Mouse (Mus musculus) limb, embryonic 12.5 days (tissue): ENCODE data around the gene Dbr1. TPM values are rescaled to one million over a fixed set of nuclear protein-coding genes. Genes with fewer than 3 reads are reported as not detected.
"Not testable (repeated sequence)": the region's sequence is repeated elsewhere in the genome, so short reads cannot be mapped to it uniquely, and the experiment has no call there.

Experiments
- ATAC-seq: fragments of 200-750 bp; cut with Nextera tagmentation; 2 replicates; pipeline ENCODE4 v1.8.0; 2017; ENCODE audit warnings: low read depth, moderate TSS enrichment; ENCODE audit not compliant: insufficient number of reproducible peaks, insufficient read depth, low FRiP score, low TSS enrichment
- H3K27ac ChIP-seq: fragments of 300-500 bp; sonication (generic); 2 replicates; pipeline ENCODE4 v1.5.1; 2016; ENCODE audit warnings: mild to moderate bottlenecking, moderate library complexity
- H3K27me3 ChIP-seq: fragments of 300-500 bp; sonication (generic); 2 replicates; pipeline ENCODE4 v1.6.1; 2016; ENCODE audit warnings: mild to moderate bottlenecking, moderate library complexity
- H3K36me3 ChIP-seq: fragments of 300-500 bp; sonication (generic); 2 replicates; pipeline ENCODE4 v1.6.1; 2016; ENCODE audit warnings: mild to moderate bottlenecking, moderate library complexity
- H3K4me1 ChIP-seq: fragments of 300-500 bp; sonication (generic); replicated peaks from 2 replicates; pipeline ENCODE4 v1.6.1; 2016
- H3K4me2 ChIP-seq: fragments of 300-500 bp; sonication (generic); 2 replicates; pipeline ENCODE4 v1.6.1; 2016; ENCODE audit warnings: mild to moderate bottlenecking, moderate library complexity
- H3K4me3 ChIP-seq: fragments of 300-500 bp; sonication (generic); replicated peaks from 2 replicates; pipeline ENCODE4 v1.5.1; 2016; ENCODE audit warnings: mild to moderate bottlenecking
- H3K9ac ChIP-seq: fragments of 300-500 bp; sonication (generic); replicated peaks from 2 replicates; pipeline ENCODE4 v1.6.1; 2016; ENCODE audit warnings: mild to moderate bottlenecking, moderate library complexity
- H3K9me3 ChIP-seq: fragments of 300-500 bp; sonication (generic); 2 replicates; pipeline ENCODE4 v1.6.1; 2016; ENCODE audit warnings: mild to moderate bottlenecking, moderate library complexity
- WGBS: fragments of 180-500 bp; shearing (Covaris S2); methylation state at CpG from one replicate; pipeline ENCODE4 v1.1.7; 2016; 5-methylcytosine and 5-hydroxymethylcytosine counted together
- polyA plus RNA-seq: library from polyadenylated mRNA; unstranded; fragments of >200 nt; fragmentation: Nextera tagmentation; extraction: Ambion mirVana; gene quantifications from 2 replicates; pipeline ENCODE4 v1.2.1, GENCODE M21; 2016

Dbr1 gene
- polyA plus RNA-seq, 1 experiment from 2014 or later = 32.7 TPM

GRCm38 (mm10) chr9:99563714-99564113 is 11.9 kb upstream of the Dbr1 start:
- Histone ChIP-seq H3K9ac (no peak overlapping the region), H3K9me3 (no peaks in the 10 kb centered on the region), H3K4me3 (no peak overlapping the region), H3K4me2 (no peak overlapping the region), H3K36me3 (no peaks in the 10 kb centered on the region), H3K27ac (no peak overlapping the region), H3K4me1 (peaks cover 11% of the 10 kb centered on the region), H3K27me3 (no peaks in the 10 kb centered on the region)
- 23% methylated on average over 11 of the region's 11 CpGs for whole genome bisulfite sequencing
- no peak for ATAC-seq

GRCm38 (mm10) chr9:99568023-99568346 is 7.6 kb upstream of the Dbr1 start:
- ATAC-seq = peak; percentile 48
- peaks cover 11% of the 10 kb centered on the region for H3K4me1 ChIP-seq
- 2% methylated on average over 15 of the region's 15 CpGs for WGBS
- no peaks in the 10 kb centered on the region for H3K36me3 ChIP-seq
- peaks cover 4% of the 10 kb centered on the region; the same call in 1 of the 2 replicates for H3K27me3 ChIP-seq
- peak overlapping the region; percentile 95 for H3K27ac ChIP-seq
- H3K9ac ChIP-seq = peak overlapping the region; percentile 85
- no peaks in the 10 kb centered on the region for H3K9me3 ChIP-seq
- H3K4me3 ChIP-seq = peak overlapping the region; percentile 94
- peak overlapping the region; percentile 85 for H3K4me2 ChIP-seq

- no peaks in the 10 kb centered on the region for H3K36me3 ChIP-seq
- peak within 1 kb of the TSS; percentile 85 for H3K4me2 ChIP-seq
- peak within 1 kb of the TSS; percentile 85 for H3K9ac ChIP-seq
- peaks cover 4% of the 10 kb centered on the region; the same call in 1 of the 2 replicates for H3K27me3 ChIP-seq
- no peaks in the 10 kb centered on the region for H3K9me3 ChIP-seq
- H3K4me3 ChIP-seq = peak within 1 kb of the TSS; percentile 94
- peaks cover 11% of the 10 kb centered on the region for H3K4me1 ChIP-seq
- WGBS = under 1% methylated on average over 70 of the region's 70 CpGs
- peak within 1 kb of the TSS; percentile 95 for H3K27ac ChIP-seq
- peak; percentile 90 for ATAC-seq
Measured at GRCm38 (mm10) chr9:99568347-99569070, 7.1 kb upstream of the Dbr1 start, which contains the start of gene Armc8. Armc8 (minus strand) TSS chr9:99568899.

GRCm38 (mm10) chr9:99569071-99569397 is 6.6 kb upstream of the Dbr1 start:
- Histone ChIP-seq H3K4me1 (peaks cover 11% of the 10 kb centered on the region), H3K9ac (peak overlapping the region; percentile 85), H3K27me3 (peaks cover 4% of the 10 kb centered on the region; the same call in 1 of the 2 replicates), H3K36me3 (no peaks in the 10 kb centered on the region), H3K4me2 (peak overlapping the region; percentile 85), H3K9me3 (no peaks in the 10 kb centered on the region), H3K4me3 (peak overlapping the region; percentile 94), H3K27ac (peak overlapping the region; percentile 95)
- WGBS = under 1% methylated on average over 9 of the region's 9 CpGs
- ATAC-seq = 0 out of 2 replicates have a peak, but pooled peaks have one; percentile 8

- Histone ChIP-seq H3K4me1 (peaks cover 8% of the 10 kb centered on the region), H3K4me3 (no peak overlapping the region), H3K27me3 (no peaks in the 10 kb centered on the region), H3K9ac (no peak overlapping the region), H3K4me2 (no peak overlapping the region), H3K36me3 (peaks cover 54% of the 10 kb centered on the region), H3K27ac (no peak overlapping the region), H3K9me3 (no peaks in the 10 kb centered on the region)
- ATAC-seq = no peak
- 57% methylated on average over 2 of the region's 2 CpGs for WGBS
Measured at GRCm38 (mm10) chr9:99580655-99581054, 5.1 kb downstream of the Dbr1 start.

GRCm38 (mm10) chr9:99587505-99588202 is 12.1 kb downstream of the Dbr1 start:
- H3K4me3 ChIP-seq = no peak overlapping the region
- peaks cover 6% of the 10 kb centered on the region; the same call in 1 of the 2 replicates for H3K27me3 ChIP-seq
- no peak overlapping the region for H3K4me2 ChIP-seq
- ATAC-seq = peak; percentile 57
- WGBS = 28% methylated on average over 8 of the region's 8 CpGs
- no peak overlapping the region for H3K27ac ChIP-seq
- H3K9ac ChIP-seq = no peak overlapping the region
- H3K4me1 ChIP-seq = no peaks in the 10 kb centered on the region
- H3K36me3 ChIP-seq = peaks cover 19% of the 10 kb centered on the region
- H3K9me3 ChIP-seq = no peaks in the 10 kb centered on the region

GRCm38 (mm10) chr9:99591144-99591543 is 15.5 kb downstream of the Dbr1 start:
- H3K4me3 ChIP-seq = no peak overlapping the region
- ATAC-seq = no peak
- peaks cover 6% of the 10 kb centered on the region; the same call in 1 of the 2 replicates for H3K27me3 ChIP-seq
- H3K27ac ChIP-seq = no peak overlapping the region
- no peak overlapping the region for H3K9ac ChIP-seq
- no peaks in the 10 kb centered on the region for H3K4me1 ChIP-seq
- H3K36me3 ChIP-seq = no peaks in the 10 kb centered on the region
- WGBS = 82% methylated on average over 8 of the region's 8 CpGs
- no peak overlapping the region for H3K4me2 ChIP-seq
- H3K9me3 ChIP-seq = no peaks in the 10 kb centered on the region

GRCm38 (mm10) chr9:99599127-99599526 is 23.5 kb downstream of the Dbr1 start:
- H3K4me3 ChIP-seq, H3K27ac ChIP-seq, H3K9ac ChIP-seq, ATAC-seq, H3K36me3 ChIP-seq, H3K9me3 ChIP-seq, H3K27me3 ChIP-seq, H3K4me2 ChIP-seq, H3K4me1 ChIP-seq: not testable (repeated sequence)
- 94% methylated on average over 6 of the region's 6 CpGs for WGBS

GRCm38 (mm10) chr9:99603566-99603965 is 28.0 kb downstream of the Dbr1 start:
- WGBS = 67% methylated on average over 2 of the region's 2 CpGs
- H3K27me3 ChIP-seq = no peaks in the 10 kb centered on the region
- H3K27ac ChIP-seq = no peak overlapping the region
- H3K4me1 ChIP-seq = no peaks in the 10 kb centered on the region
- no peak overlapping the region for H3K4me3 ChIP-seq
- no peak overlapping the region for H3K9ac ChIP-seq
- H3K36me3 ChIP-seq = no peaks in the 10 kb centered on the region
- no peak overlapping the region for H3K4me2 ChIP-seq
- H3K9me3 ChIP-seq = no peaks in the 10 kb centered on the region
- ATAC-seq = no peak

GRCm38 (mm10) chr9:99612202-99612601 is 36.6 kb downstream of the Dbr1 start, which contains the start of gene A4gnt:
A4gnt (plus strand) TSS chr9:99612502.
- H3K9me3 ChIP-seq = no peaks in the 10 kb centered on the region
- 46% methylated on average over 2 of the region's 2 CpGs for WGBS

GRCm38 (mm10) chr9:99619688-99620087 is 44.1 kb downstream of the Dbr1 start:
- ATAC-seq = no peak
- WGBS = 94% methylated on average over 8 of the region's 8 CpGs
- Histone ChIP-seq H3K4me3 (no peak overlapping the region), H3K9ac (no peak overlapping the region), H3K4me2 (no peak overlapping the region), H3K4me1 (no peaks in the 10 kb centered on the region), H3K36me3 (no peaks in the 10 kb centered on the region), H3K27me3 (no peaks in the 10 kb centered on the region), H3K27ac (no peak overlapping the region), H3K9me3 (no peaks in the 10 kb centered on the region)

More at GRCm38 (mm10) chr9:99612202-99612601, 36.6 kb downstream of the Dbr1 start, which contains the start of gene A4gnt:
- Histone ChIP-seq H3K9ac (no peak within 1 kb of the TSS), H3K36me3 (no peaks in the 10 kb centered on the region), H3K4me1 (no peaks in the 10 kb centered on the region), H3K4me2 (no peak within 1 kb of the TSS), H3K4me3 (no peak within 1 kb of the TSS), H3K27me3 (no peaks in the 10 kb centered on the region), H3K27ac (no peak within 1 kb of the TSS)
- no peak for ATAC-seq
